Mouse (Mus musculus) MEL (cell line): ENCODE data around the gene Stxbp1. TPM values are rescaled to one million over a fixed set of nuclear protein-coding genes. Genes with fewer than 3 reads are reported as not detected.

Experiments used
- DNase-seq: peaks from one replicate; pipeline ENCODE4 v3.0.0; 2011; ENCODE audit warnings: low read depth, low spot score
- H3K27ac ChIP-seq: 2 replicates; pipeline ENCODE4 v1.5.1; 2012; ENCODE audit warnings: low read depth, mild to moderate bottlenecking, control low read depth, low read length, moderate library complexity; ENCODE audit not compliant: control insufficient read depth
- H3K27me3 ChIP-seq, 2 experiments: fragments of 150-350 bp in 1 of 2; sonication (generic) in 1 of 2; 2 replicates each; pipeline ENCODE4 v1.6.1; 2012; ENCODE audit warnings: low read length in 2 of 2, mild to moderate bottlenecking in 2 of 2, improper control_type of control experiment in 1 of 2, moderate library complexity in 1 of 2; ENCODE audit not compliant: insufficient read depth in 2 of 2, control insufficient read depth in 1 of 2
- H3K36me3 ChIP-seq, 2 experiments: 2 replicates each; pipeline ENCODE4 v1.6.1; 2012 to 2014; ENCODE audit warnings: low read length in 2 of 2, improper control_type of control experiment in 1 of 2, inconsistent platforms in 1 of 2, mild to moderate bottlenecking in 1 of 2; ENCODE audit not compliant: insufficient read depth in 2 of 2, control insufficient read depth in 1 of 2
- H3K4me1 ChIP-seq, 2 experiments: fragments of 150-350 bp in 1 of 2; sonication (generic) in 1 of 2; 2 replicates each; pipeline ENCODE4 v1.6.1; 2012; ENCODE audit warnings: low read length in 2 of 2, improper control_type of control experiment in 1 of 2, mild to moderate bottlenecking in 1 of 2; ENCODE audit not compliant: insufficient read depth in 2 of 2, control insufficient read depth in 1 of 2
- H3K4me3 ChIP-seq, 2 experiments: fragments of 150-350 bp in 1 of 2; sonication (generic) in 1 of 2; 2 replicates each; pipeline ENCODE4 v1.5.1; 2012; ENCODE audit warnings: low read depth in 2 of 2, low read length in 2 of 2, mild to moderate bottlenecking in 2 of 2, moderate library complexity in 2 of 2, control low read depth in 1 of 2, improper control_type of control experiment in 1 of 2; ENCODE audit not compliant: control insufficient read depth in 1 of 2, insufficient read depth in 1 of 2
- H3K79me2 ChIP-seq: 2 replicates; pipeline ENCODE4 v1.6.1; 2012; ENCODE audit warnings: mild to moderate bottlenecking, low read length, moderate library complexity; ENCODE audit not compliant: control insufficient read depth, poor library complexity, insufficient read depth
- H3K9ac ChIP-seq: 2 replicates; pipeline ENCODE4 v1.6.1; 2012; ENCODE audit warnings: low read depth, mild to moderate bottlenecking, control low read depth, low read length, moderate library complexity; ENCODE audit not compliant: control insufficient read depth, poor library complexity, severe bottlenecking
- H3K9me3 ChIP-seq: fragments of 150-350 bp; sonication (generic); replicated peaks from 2 replicates; pipeline ENCODE4 v1.6.1; 2012; ENCODE audit warnings: mild to moderate bottlenecking, low read length, improper control_type of control experiment, moderate library complexity; ENCODE audit not compliant: insufficient read depth
- CTCF ChIP-seq, 3 experiments: IDR thresholded peaks in 2 of 3; conservative IDR thresholded peaks in 1 of 3; 2 replicates each; pipeline ENCODE4 v1.5.1; 2011 to 2012; ENCODE audit warnings: low read length in 3 of 3, low read depth in 2 of 3, mild to moderate bottlenecking in 2 of 3, improper control_type of control experiment in 1 of 3, inconsistent platforms in 1 of 3, mixed read lengths in 1 of 3, moderate library complexity in 1 of 3; ENCODE audit not compliant: control insufficient read depth in 1 of 3, insufficient read depth in 1 of 3, poor library complexity in 1 of 3, severe bottlenecking in 1 of 3
- ELF1 ChIP-seq: IDR thresholded peaks from 2 replicates; pipeline ENCODE4 v1.6.1; 2014; ENCODE audit warnings: low read depth, mild to moderate bottlenecking, inconsistent platforms, low read length, improper control_type of control experiment, moderate library complexity
- GABPA ChIP-seq: IDR thresholded peaks from 2 replicates; pipeline ENCODE4 v1.6.1; 2012; ENCODE audit warnings: low read depth, mild to moderate bottlenecking, inconsistent platforms, low read length, improper control_type of control experiment, moderate library complexity
- KAT2A ChIP-seq: conservative IDR thresholded peaks from 2 replicates; pipeline ENCODE4 v1.6.1; 2012; ENCODE audit warnings: low read depth, low read length, improper control_type of control experiment, inconsistent platforms
- MAFK ChIP-seq: IDR thresholded peaks from 2 replicates; pipeline ENCODE4 v1.6.1; 2011; ENCODE audit warnings: low read depth, mild to moderate bottlenecking, low read length, improper control_type of control experiment, borderline replicate concordance
- MAX ChIP-seq: IDR thresholded peaks from 2 replicates; pipeline ENCODE4 v1.6.1; 2011; ENCODE audit warnings: low read length, improper control_type of control experiment
- MAZ ChIP-seq: IDR thresholded peaks from 2 replicates; pipeline ENCODE4 v1.6.1; 2012; ENCODE audit warnings: low read depth, mild to moderate bottlenecking, inconsistent platforms, low read length, improper control_type of control experiment
- MYB ChIP-seq: IDR thresholded peaks from 2 replicates; pipeline ENCODE4 v1.6.1; 2011; ENCODE audit warnings: mild to moderate bottlenecking, low read depth, low read length, improper control_type of control experiment
- POLR2A ChIP-seq, 2 experiments: IDR thresholded peaks; 2 replicates each; pipeline ENCODE4 v1.6.1; 2011 to 2012; ENCODE audit warnings: low read length in 2 of 2, mild to moderate bottlenecking in 2 of 2, control low read depth in 1 of 2, improper control_type of control experiment in 1 of 2, low read depth in 1 of 2, moderate library complexity in 1 of 2; ENCODE audit not compliant: control insufficient read depth in 1 of 2, insufficient read depth in 1 of 2, poor library complexity in 1 of 2
- POLR2AphosphoS2 ChIP-seq: IDR thresholded peaks from 2 replicates; pipeline ENCODE4 v1.6.1; 2011; ENCODE audit warnings: low read length, improper control_type of control experiment
- RCOR1 ChIP-seq: IDR thresholded peaks from 2 replicates; pipeline ENCODE4 v1.6.1; 2012; ENCODE audit warnings: low read depth, mild to moderate bottlenecking, inconsistent platforms, low read length, improper control_type of control experiment
- SMC3 ChIP-seq: IDR thresholded peaks from 2 replicates; pipeline ENCODE4 v1.6.1; 2011; ENCODE audit warnings: low read depth, low read length, improper control_type of control experiment
- TBP ChIP-seq: IDR thresholded peaks from 2 replicates; pipeline ENCODE4 v1.8.0; 2011; ENCODE audit warnings: low read depth, low read length, improper control_type of control experiment
- USF1 ChIP-seq: IDR thresholded peaks from 2 replicates; pipeline ENCODE4 v1.6.1; 2014; ENCODE audit warnings: low read depth, mild to moderate bottlenecking, inconsistent platforms, low read length, improper control_type of control experiment, moderate library complexity
- USF2 ChIP-seq, 2 experiments: IDR thresholded peaks; 2 replicates each; pipeline ENCODE4 v1.6.1; 2011 to 2012; ENCODE audit warnings: improper control_type of control experiment in 2 of 2, low read length in 2 of 2, borderline replicate concordance in 1 of 2, inconsistent platforms in 1 of 2, low read depth in 1 of 2, mild to moderate bottlenecking in 1 of 2; ENCODE audit not compliant: insufficient read depth in 1 of 2
- ZC3H11A ChIP-seq: IDR thresholded peaks from 2 replicates; pipeline ENCODE4 v1.6.1; 2012; ENCODE audit warnings: low read depth, mild to moderate bottlenecking, inconsistent platforms, low read length, improper control_type of control experiment
- ZMIZ1 ChIP-seq: IDR thresholded peaks from 2 replicates; pipeline ENCODE4 v1.6.1; 2012; ENCODE audit warnings: low read depth, mild to moderate bottlenecking, inconsistent platforms, low read length, improper control_type of control experiment, moderate library complexity
- ZNF384 ChIP-seq: IDR thresholded peaks from 2 replicates; pipeline ENCODE4 v1.6.1; 2012; ENCODE audit warnings: low read depth, mild to moderate bottlenecking, inconsistent platforms, low read length, improper control_type of control experiment
- polyA plus RNA-seq, 2 experiments: library from polyadenylated mRNA; stranded (reverse) in 1 of 2; unstranded in 1 of 2; fragments of >175 nt in 1 of 2; fragments of >200 nt in 1 of 2; gene quantifications; 2 replicates each; pipeline versions ENCODE4 v1.2.1 to v1.2.4; 2012; ENCODE audit warnings: low replicate concordance in 2 of 2, low read depth in 1 of 2; ENCODE audit not compliant: insufficient read length in 2 of 2, insufficient read depth in 1 of 2, missing spikeins in 1 of 2
- total RNA-seq: library from RNA; depleted of rRNA; stranded (reverse); fragments of 300-350 nt; gene quantifications from 2 replicates; pipeline ENCODE4 v1.2.3, GENCODE M21; 2012

Gene Stxbp1
- total and polyA plus RNA-seq, 3 experiments: 7.1 to 33.2 TPM; not detected in 1

- Histone ChIP-seq H3K9me3 (no peaks in the 10 kb centered on the region), H3K27ac (no peak overlapping the region), H3K4me3 (no peak overlapping the region), H3K27me3 (no peaks in the 10 kb centered on the region), H3K4me1 (peaks cover 0 to under 1% of the 10 kb centered on the region in 2 experiments; a peak in 1 of 4 replicates)
- DNase-seq: no peak
- TF ChIP-seq MAZ (no peak), MAX (no peak), ELF1 (no peak), MYB (no peak), ZC3H11A (no peak), SMC3 (no peak), KAT2A (no peak), MAFK (no peak), TBP (no peak), ZMIZ1 (no peak), USF1 (no peak), CTCF (IDR thresholded peaks at IDR 0.05 in 2 of 3, conservative IDR thresholded peaks at IDR 0.05 in 1 of 3; ENCODE audit: control insufficient read depth in 1 of 3, insufficient read depth in 1 of 3, low read depth in 2 of 3, low read length in 3 of 3, poor library complexity in 1 of 3, severe bottlenecking in 1 of 3) (no peak; a peak in 1 of 6 replicates), USF2 (IDR thresholded peaks at IDR 0.05; ENCODE audit: borderline replicate concordance in 1 of 2, insufficient read depth in 1 of 2, low read depth in 1 of 2, low read length in 2 of 2) (no peak), ZNF384 (no peak), GABPA (no peak), POLR2AphosphoS2 (no peak), POLR2A (IDR thresholded peaks at IDR 0.05; ENCODE audit: control insufficient read depth in 1 of 2, insufficient read depth in 1 of 2, low read depth in 1 of 2, low read length in 2 of 2, poor library complexity in 1 of 2) (no peak)
- TF ChIP-seq, all 39 proteins: peak for 0
- H3K79me2 ChIP-seq: no peaks in the 10 kb centered on the region
- H3K36me3 ChIP-seq: no peaks in the 10 kb centered on the region
- H3K9ac ChIP-seq: no peak overlapping the region
Observed at GRCm38 (mm10) chr2:32781710-32782109, 65.3 kb downstream of the Stxbp1 start.

DNA sequence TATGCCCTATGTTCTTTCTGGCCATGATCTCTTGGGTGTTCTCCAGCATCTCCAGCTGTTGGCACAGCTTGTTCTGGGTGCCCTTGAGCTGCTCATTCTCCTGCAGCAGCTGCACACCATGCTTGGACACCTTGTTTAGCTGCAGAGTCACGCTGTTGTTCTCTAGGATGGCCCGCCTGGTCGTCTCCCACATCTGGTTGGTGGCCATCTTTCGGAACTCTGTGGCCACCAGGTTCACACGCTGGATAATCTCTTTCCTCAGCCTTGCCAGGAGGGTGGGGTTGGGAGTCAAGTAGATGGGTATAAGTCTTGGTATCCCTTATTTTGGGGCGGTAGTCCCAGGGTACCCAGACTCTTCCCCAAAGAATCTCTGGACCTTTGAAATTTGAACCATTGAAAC lies 67.3 kb downstream of the Stxbp1 start:
- no peaks in the 10 kb centered on the region for H3K9me3 ChIP-seq
- no peak overlapping the region for H3K9ac ChIP-seq
- no peak for DNase-seq
- H3K4me1 ChIP-seq: peaks cover 0 to 5% of the 10 kb centered on the region in 2 experiments; a peak in 2 of 4 replicates
- TF ChIP-seq RCOR1 (no peak), CTCF (IDR thresholded peaks at IDR 0.05 in 2 of 3, conservative IDR thresholded peaks at IDR 0.05 in 1 of 3; ENCODE audit: control insufficient read depth in 1 of 3, insufficient read depth in 1 of 3, low read depth in 2 of 3, low read length in 3 of 3, poor library complexity in 1 of 3, severe bottlenecking in 1 of 3) (no peak)
- no peaks in the 10 kb centered on the region for H3K36me3 ChIP-seq
- no peak overlapping the region for H3K4me3 ChIP-seq
- no peaks in the 10 kb centered on the region; the same call in 1 of the 2 replicates for H3K79me2 ChIP-seq
- no peaks in the 10 kb centered on the region for H3K27me3 ChIP-seq
- H3K27ac ChIP-seq: no peak overlapping the region
